Mouse (Mus musculus) adrenal gland, postnatal 4 days (tissue): Measurements from ENCODE around the gene Rps17. TPM values are rescaled to one million over a fixed set of nuclear protein-coding genes. Genes with fewer than 3 reads are reported as not detected.

Experiments used
- DNase-seq, 2 experiments: peaks; one replicate each; pipeline ENCODE4 v3.0.0; 2021 to 2022; ENCODE audit warnings: low spot score in 2 of 2, mixed read lengths in 2 of 2
- total RNA-seq, 2 experiments: library from RNA; stranded (reverse); gene quantifications; 2 replicates each; pipeline ENCODE4 v1.2.3; 2021

Gene Rps17
- total RNA-seq, 2 experiments from 2014 or later, result 1,568 to 1,571 TPM

GRCm38 (mm10) chr7:81335705-81336431, 9.2 kb downstream of the Rps17 start:
- no peak for DNase-seq

GRCm38 (mm10) chr7:81331851-81332250, 13.2 kb downstream of the Rps17 start:
- DNase-seq, result no peak

- no peak for DNase-seq
These were observed 14.3 kb downstream of the Rps17 start for GRCm38 (mm10) chr7:81330767-81331166.

- DNase-seq, result no peak
These were observed 17.4 kb downstream of the Rps17 start for GRCm38 (mm10) chr7:81327661-81328060.

- DNase-seq, result no peak
These were observed 18.2 kb downstream of the Rps17 start for GRCm38 (mm10) chr7:81326859-81327258.

GRCm38 (mm10) chr7:81326043-81326442, 19.0 kb downstream of the Rps17 start:
- DNase-seq, result no peak

- no peak for DNase-seq
These were observed 23.3 kb downstream of the Rps17 start for GRCm38 (mm10) chr7:81321776-81322175.

GRCm38 (mm10) chr7:81319749-81320148, 25.3 kb downstream of the Rps17 start:
- DNase-seq, result no peak

GRCm38 (mm10) chr7:81315583-81315982, 29.5 kb downstream of the Rps17 start:
- DNase-seq, result no peak

GRCm38 (mm10) chr7:81311581-81311980, 33.5 kb downstream of the Rps17 start:
- no peak for DNase-seq

GRCm38 (mm10) chr7:81311130-81311529, 33.9 kb downstream of the Rps17 start:
- no peak for DNase-seq

- DNase-seq, result no peak
These were observed 35.8 kb downstream of the Rps17 start for GRCm38 (mm10) chr7:81309247-81309646.

GRCm38 (mm10) chr7:81307735-81308134, 37.3 kb downstream of the Rps17 start:
- no peak for DNase-seq

- no peak for DNase-seq
These were observed 40.4 kb downstream of the Rps17 start for GRCm38 (mm10) chr7:81304675-81305074.

GRCm38 (mm10) chr7:81304100-81304499, 41.0 kb downstream of the Rps17 start:
- DNase-seq, result no peak

GRCm38 (mm10) chr7:81303682-81304081, 41.4 kb downstream of the Rps17 start:
- DNase-seq, result no peak

GRCm38 (mm10) chr7:81301323-81301722, 43.7 kb downstream of the Rps17 start:
- no peak for DNase-seq

- DNase-seq, result no peak
These were observed 46.8 kb downstream of the Rps17 start for GRCm38 (mm10) chr7:81298206-81298605.

- DNase-seq, result no peak
These were observed 49.9 kb downstream of the Rps17 start for GRCm38 (mm10) chr7:81295169-81295568.
